Mouse (Mus musculus) intestine, postnatal 0 days (tissue): ENCODE results near the gene Mpig6b. TPM values are rescaled to one million over a fixed set of nuclear protein-coding genes. Genes with fewer than 3 reads are reported as not detected.

Experiments
- ATAC-seq: fragments of 200-750 bp; cut with Nextera tagmentation; 2 replicates; pipeline ENCODE4 v1.8.0; 2017; ENCODE audit warnings: mild to moderate bottlenecking, moderate TSS enrichment, moderate library complexity
- H3K27ac ChIP-seq: fragments of 300-500 bp; sonication (generic); 2 replicates; pipeline ENCODE4 v1.5.1; 2014; ENCODE audit warnings: mild to moderate bottlenecking, low read depth, low read length, moderate library complexity
- H3K27me3 ChIP-seq: fragments of 300-500 bp; sonication (generic); replicated peaks from 2 replicates; pipeline ENCODE4 v1.6.1; 2014; ENCODE audit warnings: low read length, mixed read lengths; ENCODE audit not compliant: control insufficient read depth, insufficient read depth
- H3K36me3 ChIP-seq: fragments of 300-500 bp; sonication (generic); 2 replicates; pipeline ENCODE4 v1.6.1; 2014; ENCODE audit warnings: mild to moderate bottlenecking, moderate library complexity; ENCODE audit not compliant: control insufficient read depth, insufficient read depth
- H3K4me1 ChIP-seq: fragments of 300-500 bp; sonication (generic); replicated peaks from 2 replicates; pipeline ENCODE4 v1.6.1; 2014; ENCODE audit warnings: antibody characterized with exemption, low read length, mixed read lengths; ENCODE audit not compliant: control insufficient read depth, insufficient read depth
- H3K4me2 ChIP-seq: fragments of 300-500 bp; sonication (generic); replicated peaks from 2 replicates; pipeline ENCODE4 v1.6.1; 2014; ENCODE audit warnings: low read depth, mild to moderate bottlenecking, moderate library complexity
- H3K4me3 ChIP-seq: fragments of 300-500 bp; sonication (generic); 2 replicates; pipeline ENCODE4 v1.5.1; 2014; ENCODE audit warnings: low read depth, low read length
- H3K9ac ChIP-seq: fragments of 300-500 bp; sonication (generic); 2 replicates; pipeline ENCODE4 v1.6.1; 2014; ENCODE audit warnings: mild to moderate bottlenecking, low read depth, low read length
- H3K9me3 ChIP-seq: fragments of 300-500 bp; sonication (generic); 2 replicates; pipeline ENCODE4 v1.6.1; 2016; ENCODE audit warnings: mixed run types; ENCODE audit not compliant: control insufficient read depth
- CTCF ChIP-seq: sonication (generic); IDR thresholded peaks from 2 replicates; pipeline ENCODE4 v1.5.1; 2016; ENCODE audit warnings: low read depth, mild to moderate bottlenecking, control low read depth, antibody characterized with exemption, moderate library complexity
- WGBS: fragments of 180-500 bp; shearing (Covaris S2); extraction: QIAGEN DNeasy Blood & Tissue Kit; methylation state at CpG from one replicate; pipeline ENCODE4 v1.1.7; 2014; 5-methylcytosine and 5-hydroxymethylcytosine counted together
- polyA plus RNA-seq: library from polyadenylated mRNA; unstranded; fragments of >200 nt; fragmentation: Nextera tagmentation; extraction: Ambion mirVana; gene quantifications from 2 replicates; pipeline ENCODE4 v1.2.1, GENCODE M21; 2015

Gene Mpig6b
- polyA plus RNA-seq, 1 experiment from 2014 or later: 0.13 TPM

DNA sequence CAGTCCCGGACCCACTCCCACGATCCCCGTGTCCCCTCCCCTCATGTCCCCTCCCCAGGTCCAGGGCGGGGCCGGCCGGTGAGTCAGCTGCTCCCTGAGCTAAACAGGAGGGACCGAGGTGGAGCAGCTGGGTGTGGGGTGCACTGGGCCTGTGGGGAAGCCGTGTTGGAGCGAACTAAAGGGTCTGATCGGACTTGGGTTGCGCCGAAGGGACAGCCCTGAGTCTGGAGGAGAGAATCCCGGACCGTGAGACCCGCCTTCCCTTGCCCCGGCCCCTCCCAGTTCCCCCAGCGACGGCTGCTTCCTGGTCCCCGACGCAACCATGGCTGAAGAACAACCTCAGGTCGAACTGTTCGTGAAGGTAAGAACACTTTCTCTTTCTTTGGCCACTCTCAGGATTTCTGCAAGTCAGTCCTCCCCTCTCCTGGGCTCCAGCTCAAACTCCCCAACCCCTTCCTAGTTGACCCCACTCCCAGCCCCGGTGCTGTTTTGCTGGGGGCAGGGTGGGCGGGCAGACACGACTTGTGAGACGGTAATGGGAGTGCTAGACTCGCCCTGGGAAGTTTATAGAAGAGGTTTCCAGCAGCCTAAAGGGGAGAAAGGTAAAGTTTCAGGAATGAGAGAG is 15.7 kb downstream of the Mpig6b start:
- Histone ChIP-seq H3K4me2 (peak overlapping the region; percentile 94), H3K27me3 (no peaks in the 10 kb centered on the region), H3K4me1 (peaks cover 17% of the 10 kb centered on the region), H3K4me3 (peak overlapping the region; percentile 69), H3K9ac (peak overlapping the region; percentile 92), H3K27ac (peak overlapping the region; percentile 97), H3K36me3 (peaks cover 30% of the 10 kb centered on the region), H3K9me3 (no peaks in the 10 kb centered on the region)
- WGBS: under 1% methylated on average over 27 of the region's 27 CpGs
- TF ChIP-seq CTCF: no peak
- ATAC-seq: peak; percentile 8; the same call in 1 of the 2 replicates

DNA sequence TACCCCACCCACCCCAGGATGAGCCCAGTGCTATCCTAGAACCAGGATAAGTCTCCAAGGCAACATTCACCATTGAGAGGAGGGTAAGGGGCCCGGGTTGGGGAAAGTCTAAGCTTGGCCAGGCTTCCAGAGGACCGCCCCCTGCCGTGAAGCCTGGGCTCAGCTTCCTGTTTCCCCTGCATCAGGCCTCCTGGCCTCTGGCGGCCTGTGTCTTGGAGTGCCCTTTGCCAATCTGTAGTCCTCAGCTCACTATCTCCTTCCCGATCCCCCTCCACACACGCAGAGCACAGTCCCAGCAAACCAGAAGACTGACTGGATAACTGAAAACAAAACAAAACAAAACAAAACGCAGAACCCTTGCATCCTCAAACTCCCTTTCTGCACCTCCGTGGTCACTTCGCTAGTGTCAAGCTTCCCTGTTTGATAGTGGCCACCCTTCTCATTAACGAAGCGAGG is 16.4 kb downstream of the Mpig6b start, which contains the start of gene Clic1:
TSS of gene Clic1 (plus strand) at position 406 of the 456 bp plus-strand sequence.
- Histone ChIP-seq H3K4me2 (peak within 1 kb of the TSS; percentile 94), H3K36me3 (peaks cover 23% of the 10 kb centered on the region), H3K27me3 (no peaks in the 10 kb centered on the region), H3K27ac (peak within 1 kb of the TSS; percentile 97), H3K4me3 (peak within 1 kb of the TSS; percentile 69), H3K9me3 (no peaks in the 10 kb centered on the region), H3K9ac (peak within 1 kb of the TSS; percentile 92), H3K4me1 (peaks cover 17% of the 10 kb centered on the region)
- ATAC-seq: peak; percentile 5; the same call in 1 of the 2 replicates
- peak; percentile 67 for TF ChIP-seq CTCF
- WGBS: under 1% methylated on average over 11 of the region's 11 CpGs

DNA sequence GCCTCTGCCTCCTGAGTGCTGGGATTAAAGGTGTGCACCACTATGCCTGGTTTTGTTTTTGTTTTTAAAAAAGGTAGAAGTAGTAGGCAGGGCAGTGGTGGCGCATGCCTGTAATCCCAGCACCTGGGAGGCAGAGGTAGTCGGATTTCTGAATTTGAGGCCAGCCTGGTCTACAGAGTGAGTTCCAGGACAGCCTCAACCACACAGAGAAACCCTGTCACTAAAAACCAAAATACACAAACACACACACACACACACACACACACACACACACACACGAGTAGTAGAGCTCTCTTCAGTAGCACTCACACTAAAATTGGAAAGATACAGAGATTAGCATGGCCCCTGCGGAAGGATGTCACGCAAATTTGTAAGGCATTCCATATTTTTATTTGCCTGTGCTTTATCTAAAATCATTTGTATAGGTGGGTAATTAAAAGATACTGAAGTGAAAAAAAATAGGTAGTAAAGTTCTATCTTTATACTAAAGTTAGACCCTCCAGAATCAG is 17.0 kb downstream of the Mpig6b start:
- no peak for TF ChIP-seq CTCF
- H3K4me2 ChIP-seq: peak overlapping the region; percentile 94
- H3K9me3 ChIP-seq: no peaks in the 10 kb centered on the region
- no peak for ATAC-seq
- H3K9ac ChIP-seq: no peak overlapping the region
- peaks cover 17% of the 10 kb centered on the region for H3K36me3 ChIP-seq
- H3K4me1 ChIP-seq: peaks cover 17% of the 10 kb centered on the region
- WGBS: 56% methylated on average over 5 of the region's 5 CpGs
- H3K4me3 ChIP-seq: 0 out of 2 replicates have a peak overlapping the region, but pooled peaks have one; percentile 3
- H3K27me3 ChIP-seq: no peaks in the 10 kb centered on the region
- peak overlapping the region; percentile 97 for H3K27ac ChIP-seq

DNA sequence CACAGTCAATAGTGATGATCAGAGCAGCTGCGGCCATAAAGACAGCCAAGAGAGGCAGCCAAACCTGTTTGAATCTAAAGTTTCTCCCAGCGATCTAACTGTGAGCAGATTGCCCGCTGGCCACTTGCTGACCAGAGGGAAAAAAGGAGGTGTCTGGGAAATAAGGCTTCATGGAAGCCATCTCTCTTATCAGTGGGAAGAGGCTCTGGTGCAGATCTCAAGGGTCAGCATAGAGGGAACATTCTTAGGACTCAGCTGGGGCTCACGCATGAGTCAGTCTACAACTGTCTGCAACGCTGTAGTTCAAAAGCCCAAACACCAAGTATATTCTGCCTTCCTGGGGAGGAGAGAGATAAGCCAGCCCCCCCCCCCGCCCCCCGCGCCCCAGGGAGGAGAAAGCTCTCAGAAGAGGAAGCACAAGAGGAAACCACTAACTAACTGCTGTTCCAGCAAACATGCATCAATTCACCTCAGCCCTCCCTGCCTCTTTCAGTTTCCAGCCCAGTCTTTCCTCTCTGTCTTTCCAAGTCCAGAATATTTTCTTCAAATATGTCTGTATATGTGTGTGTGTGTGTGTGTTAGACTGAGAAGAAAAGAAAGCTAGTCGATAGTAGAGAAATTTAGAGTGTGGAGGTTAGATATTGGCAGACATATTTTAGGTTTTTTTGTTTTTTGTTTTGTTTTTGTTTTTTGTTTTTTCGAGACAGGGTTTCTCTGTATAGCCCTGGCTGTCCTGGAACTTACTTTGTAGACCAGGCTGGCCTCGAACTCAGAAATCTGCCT is 17.6 kb downstream of the Mpig6b start:
- Histone ChIP-seq H3K9me3 (no peaks in the 10 kb centered on the region), H3K4me2 (peak overlapping the region; percentile 94), H3K27me3 (no peaks in the 10 kb centered on the region), H3K9ac (peak overlapping the region; percentile 7; the same call in 1 of the 2 replicates), H3K27ac (peak overlapping the region; percentile 97), H3K4me3 (peak overlapping the region; percentile 12; the same call in 1 of the 2 replicates), H3K4me1 (peaks cover 17% of the 10 kb centered on the region), H3K36me3 (peaks cover 11% of the 10 kb centered on the region; the same call in 1 of the 2 replicates)
- WGBS: 17% methylated on average over 11 of the region's 11 CpGs
- peak; percentile 12 for ATAC-seq
- TF ChIP-seq CTCF: no peak

DNA sequence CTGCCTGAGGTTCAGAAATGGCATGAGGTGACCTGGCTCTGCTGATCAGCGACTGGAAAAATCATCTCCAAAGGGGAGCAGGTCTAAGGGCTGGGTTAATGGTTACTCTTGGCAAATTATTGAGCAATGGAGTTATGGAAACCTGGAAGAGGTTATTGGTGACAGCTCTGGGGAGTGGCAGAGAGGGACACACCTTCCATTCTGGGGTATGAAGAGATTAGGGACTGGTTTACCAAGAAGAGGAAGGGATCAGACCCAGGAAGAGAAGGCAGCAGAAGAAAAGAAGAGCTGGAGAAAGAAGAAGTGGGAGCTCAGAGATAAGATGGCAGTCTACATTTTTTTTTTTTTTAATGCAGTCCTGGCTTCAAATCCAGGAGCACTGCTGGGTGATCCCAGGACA is 18.3 kb downstream of the Mpig6b start:
- Histone ChIP-seq H3K9me3 (no peaks in the 10 kb centered on the region), H3K4me2 (peak overlapping the region; percentile 94), H3K4me1 (peaks cover 17% of the 10 kb centered on the region), H3K36me3 (peaks cover 5% of the 10 kb centered on the region; the same call in 1 of the 2 replicates), H3K4me3 (peak overlapping the region; percentile 12; the same call in 1 of the 2 replicates), H3K9ac (0 out of 2 replicates have a peak overlapping the region, but pooled peaks have one; percentile 12), H3K27ac (peak overlapping the region; percentile 97), H3K27me3 (no peaks in the 10 kb centered on the region)
- no peak for TF ChIP-seq CTCF
- 25% methylated on average over 1 of the region's 1 CpGs for WGBS
- ATAC-seq: peak; percentile 55
